Mouse (Mus musculus): ENCODE data around the gene Snapc5. TPM values are rescaled to one million over a fixed set of nuclear protein-coding genes. Genes with fewer than 3 reads are reported as not detected.

The Snapc5 gene
- polyA plus RNA-seq, 1 experiment from 2014 or later, result 27.2 TPM

DNA sequence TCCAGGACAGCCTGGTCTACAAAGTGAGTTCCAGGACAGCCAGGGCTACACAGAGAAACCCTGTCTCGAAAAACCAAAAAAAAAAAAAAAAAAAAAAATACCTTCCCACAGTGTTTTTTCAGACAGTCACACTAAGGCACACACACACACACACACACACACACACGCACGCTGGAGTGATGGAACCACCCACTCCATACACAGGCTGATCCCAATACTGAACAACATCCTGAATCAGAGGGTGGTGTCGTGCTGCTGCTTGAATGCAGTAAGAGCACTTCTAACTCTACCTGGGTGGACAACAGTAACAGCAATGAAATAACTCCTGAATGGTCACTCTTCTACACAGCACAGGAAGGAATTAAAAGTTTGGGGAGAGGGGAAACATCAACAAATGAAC, 42.4 kb downstream of the Snapc5 start:
- peaks cover 3% of the 10 kb centered on the region; the same call in 1 of the 2 replicates for H3K36me3 ChIP-seq (ENCODE audit: control insufficient read depth, insufficient read depth, low read length)
- H3K27me3 ChIP-seq (ENCODE audit: control insufficient read depth, insufficient read depth, low read length), result no peaks in the 10 kb centered on the region
- no peak overlapping the region for H3K27ac ChIP-seq (replicated peaks; ENCODE audit: low read depth, low read length)
- DNase-seq (ENCODE audit: low spot score), result no peak
- 92% methylated on average over 4 of the region's 4 CpGs for WGBS
- H3K9me3 ChIP-seq (ENCODE audit: control insufficient read depth, low read length), result no peaks in the 10 kb centered on the region
- H3K4me1 ChIP-seq (ENCODE audit: control insufficient read depth, insufficient read depth, low read length), result no peaks in the 10 kb centered on the region
- ATAC-seq (ENCODE audit: insufficient number of reproducible peaks, low FRiP score, low TSS enrichment, low read depth), result no peak
- H3K9ac ChIP-seq (ENCODE audit: low read length), result no peak overlapping the region
- no peak overlapping the region for H3K4me2 ChIP-seq (ENCODE audit: low read depth, severe bottlenecking)
- no peak overlapping the region for H3K4me3 ChIP-seq (ENCODE audit: low read depth, low read length)

DNA sequence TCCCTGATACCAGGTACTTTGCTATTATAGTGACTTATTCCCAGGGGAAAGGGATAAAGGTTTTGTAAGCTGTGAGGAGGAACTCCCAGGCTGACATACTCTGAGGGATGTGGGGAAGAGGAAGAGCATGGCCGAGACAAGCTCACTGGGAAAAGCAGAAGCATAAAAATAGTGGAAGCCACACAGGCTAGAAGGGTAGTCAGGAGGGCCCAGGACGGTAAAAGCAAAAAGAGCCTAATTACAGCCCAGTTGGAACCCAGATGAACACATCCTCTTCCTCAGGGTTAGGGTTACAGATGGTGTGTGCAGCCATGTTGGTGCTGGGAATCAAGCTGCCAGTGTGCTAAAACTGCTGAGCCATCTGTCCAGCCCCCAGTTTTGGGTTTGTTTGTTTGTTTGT, 43.0 kb downstream of the Snapc5 start:
- H3K27me3 ChIP-seq (ENCODE audit: control insufficient read depth, insufficient read depth, low read length), result no peaks in the 10 kb centered on the region
- WGBS, result 49% methylated on average over 2 of the region's 2 CpGs
- no peak overlapping the region for H3K4me3 ChIP-seq (ENCODE audit: low read depth, low read length)
- no peak overlapping the region for H3K9ac ChIP-seq (ENCODE audit: low read length)
- H3K9me3 ChIP-seq (ENCODE audit: control insufficient read depth, low read length), result no peaks in the 10 kb centered on the region
- no peak overlapping the region for H3K27ac ChIP-seq (replicated peaks; ENCODE audit: low read depth, low read length)
- ATAC-seq (ENCODE audit: insufficient number of reproducible peaks, low FRiP score, low TSS enrichment, low read depth), result no peak
- H3K36me3 ChIP-seq (ENCODE audit: control insufficient read depth, insufficient read depth, low read length), result peaks cover 3% of the 10 kb centered on the region; the same call in 1 of the 2 replicates
- no peak for DNase-seq (ENCODE audit: low spot score)
- no peak overlapping the region for H3K4me2 ChIP-seq (ENCODE audit: low read depth, severe bottlenecking)
- H3K4me1 ChIP-seq (ENCODE audit: control insufficient read depth, insufficient read depth, low read length), result no peaks in the 10 kb centered on the region

DNA sequence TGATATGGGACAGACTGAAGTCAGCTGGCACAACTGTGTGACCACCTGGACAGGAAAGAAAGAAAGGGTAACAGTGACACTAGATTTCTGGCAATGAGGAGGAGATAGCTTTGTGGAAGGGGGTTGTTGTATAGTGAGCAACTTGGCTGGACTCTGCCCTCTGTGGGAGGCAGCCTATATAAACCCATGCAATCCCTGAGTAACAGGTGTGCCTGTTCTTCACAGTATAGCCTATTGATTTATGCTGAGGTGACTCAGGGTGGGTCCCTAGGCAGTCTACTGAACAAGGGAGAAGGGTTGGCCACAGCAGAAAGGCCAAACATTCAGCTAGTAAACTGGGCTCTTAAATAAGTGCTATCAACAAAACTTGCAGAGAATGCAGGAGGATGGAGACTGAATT, 46.7 kb downstream of the Snapc5 start:
- Histone ChIP-seq H3K27me3 (ENCODE audit: control insufficient read depth, insufficient read depth, low read length) (no peaks in the 10 kb centered on the region), H3K4me2 (ENCODE audit: low read depth, severe bottlenecking) (no peak overlapping the region), H3K9me3 (ENCODE audit: control insufficient read depth, low read length) (no peaks in the 10 kb centered on the region), H3K9ac (ENCODE audit: low read length) (no peak overlapping the region), H3K4me3 (ENCODE audit: low read depth, low read length) (no peak overlapping the region), H3K36me3 (ENCODE audit: control insufficient read depth, insufficient read depth, low read length) (peaks cover 3% of the 10 kb centered on the region; the same call in 1 of the 2 replicates), H3K27ac (replicated peaks; ENCODE audit: low read depth, low read length) (no peak overlapping the region), H3K4me1 (ENCODE audit: control insufficient read depth, insufficient read depth, low read length) (peaks cover 7% of the 10 kb centered on the region; the same call in 1 of the 2 replicates)
- DNase-seq (ENCODE audit: low spot score) (no peak), ATAC-seq (ENCODE audit: insufficient number of reproducible peaks, low FRiP score, low TSS enrichment, low read depth) (no peak)

DNA sequence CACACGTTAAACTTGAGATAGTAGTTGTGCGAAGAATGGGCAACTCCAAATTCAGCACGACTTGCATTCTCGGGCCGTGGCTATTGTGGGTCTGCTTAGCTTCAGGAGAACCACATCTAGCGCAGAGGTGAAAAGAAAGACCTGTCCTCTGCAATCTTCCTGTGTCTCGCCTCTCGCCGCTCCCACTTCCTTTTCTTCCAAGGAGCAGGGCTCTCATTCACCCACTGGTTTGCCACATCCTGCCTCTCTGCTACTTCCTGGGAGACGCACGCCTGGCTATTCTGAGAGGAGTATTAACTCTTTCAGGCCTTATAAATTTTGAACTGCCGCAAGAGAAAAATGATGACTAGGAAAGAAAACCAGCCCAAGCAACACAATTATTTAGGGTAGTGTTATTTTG, 48.7 kb downstream of the Snapc5 start:
- Histone ChIP-seq H3K27ac (replicated peaks; ENCODE audit: low read depth, low read length) (no peak overlapping the region), H3K9me3 (ENCODE audit: control insufficient read depth, low read length) (no peaks in the 10 kb centered on the region), H3K4me1 (ENCODE audit: control insufficient read depth, insufficient read depth, low read length) (peaks cover 7% of the 10 kb centered on the region; the same call in 1 of the 2 replicates), H3K36me3 (ENCODE audit: control insufficient read depth, insufficient read depth, low read length) (peaks cover 4% of the 10 kb centered on the region; the same call in 1 of the 2 replicates), H3K4me2 (ENCODE audit: low read depth, severe bottlenecking) (no peak overlapping the region), H3K4me3 (ENCODE audit: low read depth, low read length) (no peak overlapping the region), H3K9ac (ENCODE audit: low read length) (no peak overlapping the region), H3K27me3 (ENCODE audit: control insufficient read depth, insufficient read depth, low read length) (no peaks in the 10 kb centered on the region)
- WGBS, result 85% methylated on average over 12 of the region's 12 CpGs
- ATAC-seq (ENCODE audit: insufficient number of reproducible peaks, low FRiP score, low TSS enrichment, low read depth), result no peak
- DNase-seq (ENCODE audit: low spot score), result no peak

DNA sequence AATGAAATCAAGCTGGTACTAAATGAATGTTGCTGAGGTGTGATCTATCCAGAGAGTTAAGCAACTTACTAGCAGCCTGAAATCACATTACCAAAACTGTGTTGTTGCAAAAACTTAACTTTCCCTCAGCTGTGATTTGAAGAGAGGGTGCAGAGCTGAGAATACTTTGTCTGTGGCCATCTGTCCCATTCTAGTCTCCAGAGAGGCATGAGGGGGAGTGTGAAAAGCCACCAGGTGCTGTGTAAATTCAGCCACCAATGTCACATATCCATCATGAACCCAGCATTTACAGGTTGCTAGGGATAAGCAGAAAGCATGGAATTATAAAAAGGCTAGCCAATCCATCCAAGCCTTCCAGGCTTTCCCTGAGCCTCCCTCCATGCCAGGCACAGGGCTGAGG, 49.9 kb downstream of the Snapc5 start:
- ATAC-seq (ENCODE audit: insufficient number of reproducible peaks, low FRiP score, low TSS enrichment, low read depth), result no peak

DNA sequence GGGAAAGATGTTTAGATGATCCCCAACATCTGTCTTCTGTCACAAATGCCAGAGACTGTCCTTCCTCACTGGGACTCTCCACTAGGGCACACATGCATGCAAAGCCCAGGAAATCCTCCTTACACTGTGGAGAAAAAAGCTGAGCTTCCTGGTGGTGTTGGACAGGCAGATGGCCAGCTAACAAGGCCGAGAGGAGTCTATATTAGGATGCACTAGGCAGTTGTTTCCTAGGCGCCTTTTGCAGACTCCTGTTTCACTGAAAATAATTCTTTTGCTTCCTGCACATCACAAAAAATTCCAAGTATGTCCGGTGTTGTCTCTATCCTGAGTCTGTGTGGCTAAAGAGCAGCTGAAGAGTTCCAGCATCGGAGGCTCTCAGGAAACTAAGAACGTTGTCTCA, 52.1 kb downstream of the Snapc5 start:
- Histone ChIP-seq H3K9ac (ENCODE audit: low read length) (no peak overlapping the region), H3K4me3 (ENCODE audit: low read depth, low read length) (no peak overlapping the region), H3K4me2 (ENCODE audit: low read depth, severe bottlenecking) (no peak overlapping the region), H3K4me1 (ENCODE audit: control insufficient read depth, insufficient read depth, low read length) (peaks cover 9% of the 10 kb centered on the region; the same call in 1 of the 2 replicates), H3K27me3 (ENCODE audit: control insufficient read depth, insufficient read depth, low read length) (no peaks in the 10 kb centered on the region), H3K36me3 (ENCODE audit: control insufficient read depth, insufficient read depth, low read length) (0 out of 2 replicates have a peak, but pooled peaks cover 2% of the 10 kb centered on the region), H3K27ac (replicated peaks; ENCODE audit: low read depth, low read length) (no peak overlapping the region), H3K9me3 (ENCODE audit: control insufficient read depth, low read length) (no peaks in the 10 kb centered on the region)
- DNase-seq (ENCODE audit: low spot score), result no peak
- WGBS, result 75% methylated on average over 5 of the region's 5 CpGs
- no peak for ATAC-seq (ENCODE audit: insufficient number of reproducible peaks, low FRiP score, low TSS enrichment, low read depth)

More for the DNA sequence above, 49.9 kb downstream of the Snapc5 start:
- DNase-seq (ENCODE audit: low spot score), result no peak
- no peak overlapping the region for H3K27ac ChIP-seq (replicated peaks; ENCODE audit: low read depth, low read length)
- no peaks in the 10 kb centered on the region for H3K9me3 ChIP-seq (ENCODE audit: control insufficient read depth, low read length)
- peaks cover 8% of the 10 kb centered on the region; the same call in 1 of the 2 replicates for H3K4me1 ChIP-seq (ENCODE audit: control insufficient read depth, insufficient read depth, low read length)
- no peak overlapping the region for H3K4me2 ChIP-seq (ENCODE audit: low read depth, severe bottlenecking)
- H3K4me3 ChIP-seq (ENCODE audit: low read depth, low read length), result no peak overlapping the region
- H3K9ac ChIP-seq (ENCODE audit: low read length), result no peak overlapping the region
- H3K27me3 ChIP-seq (ENCODE audit: control insufficient read depth, insufficient read depth, low read length), result no peaks in the 10 kb centered on the region
- peaks cover 4% of the 10 kb centered on the region; the same call in 1 of the 2 replicates for H3K36me3 ChIP-seq (ENCODE audit: control insufficient read depth, insufficient read depth, low read length)

DNA sequence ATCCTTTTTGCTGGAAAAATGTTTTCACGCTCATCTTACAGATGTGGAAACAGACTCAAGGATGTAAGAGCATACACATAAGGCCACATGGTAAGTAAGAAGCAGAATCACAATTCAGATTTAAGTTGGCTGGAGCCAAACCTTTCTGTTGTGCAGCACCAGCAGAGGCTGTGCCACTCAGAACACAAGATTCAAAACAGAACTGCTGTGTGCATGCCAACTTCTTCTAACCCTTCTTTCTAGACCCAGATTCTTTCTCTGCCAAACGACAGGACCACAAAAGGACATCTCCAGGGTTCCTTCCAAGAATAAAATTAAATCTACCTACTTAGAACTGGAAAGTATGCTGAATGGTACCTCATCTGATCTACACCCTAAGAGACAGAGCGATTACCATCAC, 52.6 kb downstream of the Snapc5 start:
- Histone ChIP-seq H3K36me3 (ENCODE audit: control insufficient read depth, insufficient read depth, low read length) (0 out of 2 replicates have a peak, but pooled peaks cover 2% of the 10 kb centered on the region), H3K4me3 (ENCODE audit: low read depth, low read length) (no peak overlapping the region), H3K27me3 (ENCODE audit: control insufficient read depth, insufficient read depth, low read length) (no peaks in the 10 kb centered on the region), H3K4me2 (ENCODE audit: low read depth, severe bottlenecking) (no peak overlapping the region), H3K27ac (replicated peaks; ENCODE audit: low read depth, low read length) (no peak overlapping the region), H3K9ac (ENCODE audit: low read length) (no peak overlapping the region), H3K9me3 (ENCODE audit: control insufficient read depth, low read length) (no peaks in the 10 kb centered on the region), H3K4me1 (ENCODE audit: control insufficient read depth, insufficient read depth, low read length) (peaks cover 9% of the 10 kb centered on the region; the same call in 1 of the 2 replicates)
- ATAC-seq (ENCODE audit: insufficient number of reproducible peaks, low FRiP score, low TSS enrichment, low read depth) (no peak), DNase-seq (ENCODE audit: low spot score) (no peak)
- WGBS, result 87% methylated on average over 3 of the region's 3 CpGs

DNA sequence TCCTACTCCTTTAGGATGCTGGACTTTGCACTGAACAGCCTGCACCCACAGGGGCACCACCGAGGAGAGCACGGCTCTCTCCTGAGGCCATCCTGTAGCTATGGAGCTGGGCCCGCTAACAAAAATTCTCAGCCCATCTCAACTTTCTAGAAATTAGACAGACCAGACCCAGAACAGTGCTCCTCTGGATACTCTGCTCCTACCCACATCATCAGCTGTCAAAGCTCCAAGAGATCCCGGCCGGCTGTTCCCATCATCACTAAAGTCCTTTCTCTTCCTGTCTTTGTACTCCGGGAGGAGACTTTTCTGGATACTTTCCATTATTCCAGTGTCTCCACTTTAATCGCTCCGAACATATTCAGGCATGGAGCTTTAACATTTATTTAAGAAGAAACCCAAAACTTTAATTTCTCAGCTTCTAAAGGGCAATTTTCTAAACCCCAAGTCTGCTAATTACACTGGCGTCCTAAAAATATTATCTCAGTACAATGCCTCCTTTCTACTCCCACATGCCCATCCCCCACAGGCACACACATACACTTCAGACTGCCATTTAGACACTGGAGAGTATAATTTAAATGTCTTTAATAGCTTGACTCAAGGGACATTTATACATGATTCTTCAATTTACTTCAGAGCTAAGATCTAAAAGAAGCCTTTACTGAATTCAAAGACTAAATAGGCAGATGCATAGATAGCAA, 53.3 kb downstream of the Snapc5 start:
- no peak for DNase-seq (ENCODE audit: low spot score)
- ATAC-seq (ENCODE audit: insufficient number of reproducible peaks, low FRiP score, low TSS enrichment, low read depth), result no peak

More for the DNA sequence above, 53.3 kb downstream of the Snapc5 start:
- H3K36me3 ChIP-seq (ENCODE audit: control insufficient read depth, insufficient read depth, low read length), result 0 out of 2 replicates have a peak, but pooled peaks cover 2% of the 10 kb centered on the region
- no peaks in the 10 kb centered on the region for H3K27me3 ChIP-seq (ENCODE audit: control insufficient read depth, insufficient read depth, low read length)
- H3K4me2 ChIP-seq (ENCODE audit: low read depth, severe bottlenecking), result no peak overlapping the region
- peaks cover 9% of the 10 kb centered on the region; the same call in 1 of the 2 replicates for H3K4me1 ChIP-seq (ENCODE audit: control insufficient read depth, insufficient read depth, low read length)
- no peak overlapping the region for H3K9ac ChIP-seq (ENCODE audit: low read length)
- no peak overlapping the region for H3K27ac ChIP-seq (replicated peaks; ENCODE audit: low read depth, low read length)
- H3K4me3 ChIP-seq (ENCODE audit: low read depth, low read length), result no peak overlapping the region
- WGBS, result 88% methylated on average over 9 of the region's 9 CpGs
- H3K9me3 ChIP-seq (ENCODE audit: control insufficient read depth, low read length), result no peaks in the 10 kb centered on the region
